Mouse (Mus musculus): Measurements from ENCODE around the gene Fank1.

Gene Fank1

DNA sequence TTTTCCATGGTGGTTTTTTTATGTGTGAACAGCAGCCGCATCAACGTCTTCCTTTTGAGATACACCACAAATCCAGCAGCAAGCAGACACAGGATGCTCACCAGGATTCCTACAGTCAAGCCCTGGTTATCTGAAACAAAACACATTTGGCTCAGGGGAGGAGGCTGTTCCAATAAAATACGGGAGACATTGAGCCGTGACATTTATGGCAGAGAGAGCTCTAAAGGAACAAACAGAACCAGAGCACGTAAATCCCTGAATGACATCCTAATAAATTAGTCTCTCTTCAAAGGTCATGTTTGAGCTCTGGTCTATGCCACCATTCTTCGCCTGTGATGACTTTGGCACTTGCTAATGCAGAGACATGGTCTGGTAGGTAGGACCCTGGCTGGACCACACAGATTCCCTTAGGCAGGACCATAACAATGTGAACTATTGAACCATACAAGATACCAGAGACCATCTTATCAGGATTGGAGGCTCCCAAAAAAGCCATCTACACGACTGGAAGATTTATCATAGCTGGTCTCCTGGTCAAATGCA is 133.2 kb downstream of the Fank1 start:
- no peak for DNase-seq

GRCm38 (mm10) chr7:133911881-133912280 is 135.2 kb downstream of the Fank1 start:
- DNase-seq = no peak

- no peak for DNase-seq
Observed at GRCm38 (mm10) chr7:133916230-133916629, 139.6 kb downstream of the Fank1 start.

DNA sequence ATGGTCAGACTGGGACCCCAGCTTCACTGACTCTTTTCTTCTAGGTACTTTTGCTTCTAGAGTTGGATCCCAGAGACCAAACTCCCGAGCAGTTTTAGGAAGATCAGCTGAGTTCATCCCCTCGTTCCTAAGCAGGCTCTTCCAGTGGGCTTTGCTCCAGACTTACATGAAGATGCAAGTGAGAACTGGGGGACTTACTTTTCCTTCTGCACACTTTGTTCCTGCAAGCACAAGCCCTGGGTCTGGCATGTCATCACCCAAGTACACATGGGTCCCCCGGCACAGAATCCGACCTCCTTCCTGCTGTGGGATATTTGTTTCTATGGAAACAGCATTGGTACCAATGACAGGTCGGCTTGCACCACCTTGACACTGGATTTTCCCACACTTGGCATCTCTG is 142.6 kb downstream of the Fank1 start:
- no peak for DNase-seq

- no peak for DNase-seq
Observed at GRCm38 (mm10) chr7:133919918-133920317, 143.3 kb downstream of the Fank1 start.

- no peak for DNase-seq
Observed at GRCm38 (mm10) chr7:133920724-133921123, 144.1 kb downstream of the Fank1 start.

- no peak for DNase-seq
Observed at GRCm38 (mm10) chr7:133921291-133921690, 144.6 kb downstream of the Fank1 start.

DNA sequence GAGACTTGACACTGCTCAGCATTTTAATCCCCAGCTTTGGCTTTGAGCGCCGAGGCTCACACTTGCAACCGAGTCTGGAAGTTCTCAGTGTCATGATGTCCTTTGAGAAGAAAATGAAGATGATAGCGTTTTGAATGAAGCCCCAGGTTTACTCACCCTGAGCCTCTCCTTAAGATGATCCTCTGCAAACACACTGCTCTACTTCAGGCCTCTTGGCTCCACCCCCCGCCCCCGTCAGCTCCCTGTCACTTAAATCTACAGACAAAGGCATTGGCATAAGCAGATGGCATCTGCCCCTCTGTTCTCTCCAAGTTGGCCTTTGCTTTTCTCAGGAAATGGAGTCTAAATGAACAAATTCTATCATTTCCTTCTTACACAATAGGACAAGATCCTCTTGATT is 147.3 kb downstream of the Fank1 start:
- no peak for DNase-seq

DNA sequence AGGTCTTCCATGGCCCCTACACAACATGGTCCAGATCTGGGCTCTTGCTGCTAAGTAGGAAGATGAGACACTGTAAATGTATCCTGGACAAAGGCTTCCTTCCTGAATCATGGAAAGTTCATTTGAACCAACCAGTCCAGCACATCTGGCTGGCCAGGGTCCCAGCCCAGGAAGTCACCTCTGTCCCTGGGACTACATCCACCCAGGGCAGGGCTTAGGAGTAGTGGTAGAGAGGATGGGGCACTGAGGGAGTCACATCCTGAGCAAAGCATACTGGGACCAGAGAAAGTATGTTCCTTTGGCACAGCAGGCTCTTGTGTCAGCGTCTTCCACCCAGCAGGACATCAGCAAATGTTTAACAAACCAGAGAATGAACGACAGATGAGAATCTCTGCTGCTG is 149.1 kb downstream of the Fank1 start:
- no peak for DNase-seq

DNA sequence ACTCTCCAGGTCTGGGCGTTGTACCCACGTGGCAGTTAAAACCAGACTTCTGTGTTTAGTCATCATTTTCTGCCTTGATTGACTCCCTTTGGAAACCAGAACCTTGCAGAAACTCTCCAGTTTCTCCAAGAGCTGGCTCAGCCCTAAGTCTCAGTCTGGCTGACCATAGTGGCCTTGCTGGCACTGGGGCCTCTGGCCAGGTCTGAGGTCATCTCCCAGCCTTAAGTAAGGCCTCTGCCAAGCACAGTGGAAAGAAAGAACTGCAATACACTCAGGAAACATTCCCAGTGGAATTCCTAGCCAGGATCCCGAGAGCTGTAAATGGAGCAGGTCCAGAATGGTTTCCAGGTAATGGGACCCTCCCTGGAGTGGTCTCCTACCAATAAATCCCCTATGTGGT is 152.3 kb downstream of the Fank1 start:
- no peak for DNase-seq
